In genomic region chrX:169303945-169304344, GRCm38 (mm10) we compare ENCODE assay signal across 8 mouse cellular contexts. TPM values are rescaled to one million over a fixed set of nuclear protein-coding genes. Genes with fewer than 3 reads are reported as not detected.
A peak's percentile ranks its signal among the peaks of the same experiment; 100 is the strongest.
DNase-seq lines count a peak whose midpoint lies in the region; ATAC-seq and TF ChIP-seq lines count a peak whose summit lies in the region.
"Had no signal": no experiment of that assay in that cellular context is flagged by ENCODE, and none has a peak within 500 bp of the region (broad histone marks: within the 10 kb centered on the region; RNA-seq: fewer than 3 reads in every experiment).

No protein-coding gene starts in this region.

- no peaks in the 10 kb centered on the region for H3K4me1 ChIP-seq in kidney, embryonic 16.5 days (ENCODE audit: insufficient read depth, low read length)
- H3K4me1 ChIP-seq in limb, embryonic 11.5 days (ENCODE audit: control insufficient read depth, insufficient read depth, low read length), result no peaks in the 10 kb centered on the region
- H3K4me1 ChIP-seq in stomach, postnatal 0 days (replicated peaks; ENCODE audit: control insufficient read depth, insufficient read depth), result no peaks in the 10 kb centered on the region

- no peak for ATAC-seq in kidney, embryonic 16.5 days (ENCODE audit: low FRiP score, low TSS enrichment)
- no peak for ATAC-seq in limb, embryonic 11.5 days (ENCODE audit: insufficient number of reproducible peaks, low FRiP score, low TSS enrichment, low read depth)
- ATAC-seq in stomach, postnatal 0 days (ENCODE audit: low FRiP score, low TSS enrichment), result no peak

- no peaks in the 10 kb centered on the region for H3K27me3 ChIP-seq in kidney, embryonic 16.5 days (ENCODE audit: insufficient read depth, low read length)
- no peaks in the 10 kb centered on the region for H3K27me3 ChIP-seq in limb, embryonic 11.5 days (ENCODE audit: control insufficient read depth, insufficient read depth, low read length)
- no peaks in the 10 kb centered on the region for H3K27me3 ChIP-seq in stomach, postnatal 0 days (ENCODE audit: control insufficient read depth, insufficient read depth, low read length)

- H3K4me3 ChIP-seq in kidney, embryonic 16.5 days (ENCODE audit: low read length), result no peak overlapping the region
- H3K4me3 ChIP-seq in limb, embryonic 11.5 days (ENCODE audit: low read depth, low read length), result no peak overlapping the region
- H3K4me3 ChIP-seq in stomach, postnatal 0 days (ENCODE audit: low read depth, low read length), result no peak overlapping the region
- H3K4me3 ChIP-seq: erythroblast, embryonic 14.5 days had no signal

- DNase-seq in kidney, adult 18-20 months, result peak; percentile 51
- DNase-seq in 416B (ENCODE audit: low read depth), result peak; percentile 64
- peak; percentile 67 for DNase-seq in CD4-positive, CD25-positive, alpha-beta regulatory T cell, adult 2 months (ENCODE audit: low read depth, low spot score)
- peak; percentile 63 to 69 for DNase-seq in cerebellum, postnatal 14 days
- peak; percentile 69 for DNase-seq in limb, embryonic 11.5 days (ENCODE audit: low spot score)
- peak; percentile 27 for DNase-seq in stomach, postnatal 0 days (ENCODE audit: low spot score)

- TF ChIP-seq CTCF in stomach, postnatal 0 days (IDR thresholded peaks at IDR 0.05; ENCODE audit: low read depth), result peak; percentile 76

- no peak for TF ChIP-seq EP300 in stomach, postnatal 0 days (optimal IDR thresholded peaks at IDR 0.05)

- no peak overlapping the region for H3K27ac ChIP-seq in kidney, embryonic 16.5 days (ENCODE audit: low read length)
- no peak overlapping the region for H3K27ac ChIP-seq in limb, embryonic 11.5 days (replicated peaks; ENCODE audit: low read depth, low read length)
- H3K27ac ChIP-seq in stomach, postnatal 0 days (replicated peaks), result no peak overlapping the region

- 42% methylated on average over 3 of the region's 3 CpGs for WGBS in kidney, embryonic 16.5 days
- WGBS in limb, embryonic 11.5 days, result 46% methylated on average over 3 of the region's 3 CpGs
- WGBS in stomach, postnatal 0 days, result 42% methylated on average over 3 of the region's 3 CpGs

- no peak overlapping the region for H3K9ac ChIP-seq in kidney, embryonic 16.5 days (replicated peaks; ENCODE audit: low read length)
- H3K9ac ChIP-seq in limb, embryonic 11.5 days (ENCODE audit: low read length), result no peak overlapping the region
- no peak overlapping the region for H3K9ac ChIP-seq in stomach, postnatal 0 days (ENCODE audit: low read length)

- H3K4me2 ChIP-seq in kidney, embryonic 16.5 days (replicated peaks; ENCODE audit: low read depth, low read length), result no peak overlapping the region
- H3K4me2 ChIP-seq in limb, embryonic 11.5 days (ENCODE audit: low read depth, severe bottlenecking), result no peak overlapping the region
- H3K4me2 ChIP-seq in stomach, postnatal 0 days (replicated peaks; ENCODE audit: low read depth), result no peak overlapping the region

- no peaks in the 10 kb centered on the region for H3K9me3 ChIP-seq in kidney, embryonic 16.5 days (ENCODE audit: low read length)
- no peaks in the 10 kb centered on the region for H3K9me3 ChIP-seq in limb, embryonic 11.5 days (ENCODE audit: control insufficient read depth, low read length)
- no peaks in the 10 kb centered on the region for H3K9me3 ChIP-seq in stomach, postnatal 0 days (ENCODE audit: control insufficient read depth, low read length)

- H3K36me3 ChIP-seq in kidney, embryonic 16.5 days (ENCODE audit: insufficient read depth, low read length), result no peaks in the 10 kb centered on the region
- H3K36me3 ChIP-seq in limb, embryonic 11.5 days (ENCODE audit: control insufficient read depth, insufficient read depth, low read length), result no peaks in the 10 kb centered on the region
- H3K36me3 ChIP-seq in stomach, postnatal 0 days (ENCODE audit: control insufficient read depth, insufficient read depth, low read length), result no peaks in the 10 kb centered on the region

RNA-seq across cellular contexts. Expression of gene Hccs, which starts 16.2 kb away (rescaled TPM):
- 29.0 and 31.6 TPM in 2 replicates for polyA plus RNA-seq in kidney, embryonic 16.5 days (2015; fragmentation: Nextera tagmentation; extraction: Ambion mirVana)
- polyA plus RNA-seq in limb, embryonic 11.5 days (2014; fragmentation: Nextera tagmentation; extraction: Ambion mirVana), result 39.9 and 40.3 TPM in 2 replicates
- 21.1 and 21.6 TPM in 2 replicates for polyA plus RNA-seq in stomach, postnatal 0 days (2015; fragmentation: Nextera tagmentation; extraction: Ambion mirVana)
